Mouse (Mus musculus): ENCODE results near the gene Znfx1. TPM values are rescaled to one million over a fixed set of nuclear protein-coding genes. Genes with fewer than 3 reads are reported as not detected.
"Not testable (repeated sequence)": the region's sequence is repeated elsewhere in the genome, so short reads cannot be mapped to it uniquely, and the experiment has no call there.

Znfx1 gene
- total RNA-seq, 1 experiment from 2014 or later, result 18.0 TPM

DNA sequence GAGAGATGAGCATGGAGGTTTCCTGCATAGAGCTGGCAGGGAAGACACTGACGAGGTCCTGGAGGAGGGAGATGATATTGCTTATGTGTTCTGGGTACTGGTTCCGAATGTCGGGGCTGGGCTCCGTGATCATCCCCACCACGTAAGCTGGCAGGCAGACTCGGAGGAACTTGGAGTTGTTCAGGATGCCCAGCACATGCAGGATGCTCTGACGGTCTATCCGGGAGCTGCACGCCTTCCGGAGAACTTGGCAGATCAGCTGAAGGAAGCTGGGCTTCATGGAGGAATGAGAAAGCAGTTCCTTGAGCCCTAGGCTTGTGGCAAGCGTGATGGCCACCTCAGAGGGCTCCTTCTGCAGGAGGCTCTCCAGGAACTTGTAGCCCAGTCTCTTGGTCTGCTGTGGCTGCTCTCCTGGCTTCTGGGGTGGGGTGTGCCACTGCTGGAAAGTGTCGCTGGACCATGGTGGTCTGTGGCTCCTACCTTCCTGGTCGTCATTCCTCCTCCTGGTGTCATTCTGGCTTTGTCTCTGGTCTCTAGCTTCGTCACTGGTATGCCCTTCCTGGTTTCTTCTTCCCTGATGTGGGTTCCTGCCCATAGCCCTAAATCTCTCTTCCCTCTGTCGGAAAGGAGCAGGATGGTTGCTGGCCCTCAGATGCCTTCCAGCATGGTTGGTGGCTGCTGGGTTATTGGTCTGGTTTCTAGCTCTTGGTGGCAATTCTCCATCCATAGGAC lies 6.4 kb downstream of the Znfx1 start:
- ATAC-seq (replicated peaks; ENCODE audit: low read depth, poor library complexity, severe bottlenecking), result no peak

DNA sequence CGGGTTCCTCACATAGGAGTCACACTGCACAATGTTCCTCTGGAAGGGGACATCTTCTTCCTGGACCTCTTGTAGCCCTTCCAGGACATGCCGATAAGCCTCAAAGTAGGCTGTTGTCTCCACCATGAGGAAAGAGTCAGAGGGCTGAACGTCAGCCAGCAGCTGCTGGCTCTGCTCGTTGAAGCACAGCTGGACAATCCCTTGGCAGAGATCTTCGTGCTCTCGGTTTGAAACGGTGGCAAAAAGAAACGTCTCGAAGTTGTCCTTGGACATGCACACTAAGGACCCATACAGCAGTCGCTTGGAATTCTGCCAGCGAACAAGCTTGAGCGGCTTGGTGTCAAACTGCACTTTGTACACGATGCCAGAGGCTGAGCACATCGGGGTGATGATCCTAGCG lies 7.4 kb downstream of the Znfx1 start:
- ATAC-seq (replicated peaks; ENCODE audit: low read depth, poor library complexity, severe bottlenecking), result no peak

DNA sequence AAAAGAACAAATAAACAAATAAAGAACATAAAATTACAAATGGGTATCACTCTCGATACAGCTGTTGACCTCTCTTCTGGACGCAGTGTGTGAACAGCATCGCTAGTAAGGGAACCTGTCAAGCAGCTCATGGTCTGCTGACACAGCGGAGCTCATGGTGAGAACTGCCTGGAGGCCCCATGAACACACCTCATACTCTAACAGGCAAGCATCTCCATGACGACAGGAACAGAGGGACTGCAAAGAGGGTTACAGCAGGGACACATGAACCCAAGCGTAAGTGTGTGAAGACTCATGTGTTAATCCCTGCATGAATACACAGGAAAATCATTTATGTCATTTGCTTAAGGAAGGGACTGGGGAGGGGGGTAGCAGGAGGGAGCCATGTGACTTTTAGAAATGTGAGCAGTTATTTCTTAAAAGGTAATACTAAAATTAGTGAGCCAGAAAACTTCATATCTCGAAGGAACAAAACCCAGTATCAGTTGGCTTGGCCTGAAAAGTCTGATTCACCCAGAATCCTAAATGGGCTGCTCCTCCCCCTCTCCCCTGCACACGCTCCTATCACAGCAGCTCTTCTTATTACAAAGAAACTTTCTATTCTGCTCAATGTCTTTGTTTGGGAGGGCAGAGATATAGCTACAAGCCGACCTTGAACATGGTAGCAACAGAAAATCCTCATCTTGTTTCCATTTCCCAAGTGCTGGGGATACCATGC lies 9.5 kb downstream of the Znfx1 start:
- no peak for ATAC-seq (replicated peaks; ENCODE audit: low read depth, poor library complexity, severe bottlenecking)

DNA sequence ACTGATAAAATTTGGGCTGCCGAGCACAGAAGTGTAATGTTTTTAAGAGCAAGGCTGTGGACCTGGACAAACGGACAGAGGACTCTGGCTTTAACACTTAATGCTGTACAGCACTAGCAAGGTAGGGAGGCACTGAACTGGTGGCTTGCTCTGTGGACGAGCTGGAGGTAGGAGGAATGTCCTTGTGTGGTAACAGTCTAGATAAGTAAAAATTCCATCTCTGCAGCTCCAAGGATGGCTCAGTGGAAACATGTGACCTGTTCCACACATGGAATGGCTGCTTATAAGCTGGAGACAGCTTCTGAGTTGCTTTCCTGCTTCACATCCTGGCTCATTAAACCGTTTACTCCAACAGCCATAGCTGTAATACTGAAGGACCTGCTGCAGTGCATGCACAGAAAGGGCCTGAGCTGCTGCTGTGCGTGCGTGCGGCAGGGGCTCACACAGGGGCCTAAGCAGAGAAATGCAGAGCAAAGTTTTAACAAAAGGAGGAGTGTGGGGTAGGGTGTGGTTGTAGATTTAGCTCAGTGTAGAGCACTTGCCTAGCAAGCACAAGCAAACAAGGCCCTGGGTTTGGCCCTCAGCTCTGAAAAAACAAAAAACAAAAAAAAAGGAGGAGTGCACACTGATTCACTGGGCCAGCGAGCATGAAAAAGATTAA lies 14.0 kb downstream of the Znfx1 start:
- ATAC-seq (replicated peaks; ENCODE audit: low read depth, poor library complexity, severe bottlenecking), result no peak

DNA sequence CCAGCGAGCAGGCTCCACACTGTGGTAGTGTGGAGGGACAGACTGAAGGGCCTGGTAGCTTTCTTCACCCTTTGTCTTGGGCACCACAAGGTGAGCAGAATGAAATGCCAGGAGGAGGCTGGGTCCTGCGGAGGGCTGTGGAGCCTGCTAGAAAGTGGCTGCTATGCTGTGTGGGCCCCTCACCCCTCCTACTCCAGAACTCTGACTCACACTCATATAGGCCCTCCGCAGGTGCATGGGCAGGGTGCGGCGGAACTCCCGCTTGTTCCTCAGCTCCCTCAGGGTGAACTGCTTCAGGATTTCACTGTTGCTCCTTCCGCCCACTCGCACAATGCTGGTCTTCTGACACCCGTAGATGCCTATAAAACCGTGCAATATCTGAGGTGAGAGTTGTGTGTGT lies 14.6 kb downstream of the Znfx1 start:
- no peak for ATAC-seq (replicated peaks; ENCODE audit: low read depth, poor library complexity, severe bottlenecking)

DNA sequence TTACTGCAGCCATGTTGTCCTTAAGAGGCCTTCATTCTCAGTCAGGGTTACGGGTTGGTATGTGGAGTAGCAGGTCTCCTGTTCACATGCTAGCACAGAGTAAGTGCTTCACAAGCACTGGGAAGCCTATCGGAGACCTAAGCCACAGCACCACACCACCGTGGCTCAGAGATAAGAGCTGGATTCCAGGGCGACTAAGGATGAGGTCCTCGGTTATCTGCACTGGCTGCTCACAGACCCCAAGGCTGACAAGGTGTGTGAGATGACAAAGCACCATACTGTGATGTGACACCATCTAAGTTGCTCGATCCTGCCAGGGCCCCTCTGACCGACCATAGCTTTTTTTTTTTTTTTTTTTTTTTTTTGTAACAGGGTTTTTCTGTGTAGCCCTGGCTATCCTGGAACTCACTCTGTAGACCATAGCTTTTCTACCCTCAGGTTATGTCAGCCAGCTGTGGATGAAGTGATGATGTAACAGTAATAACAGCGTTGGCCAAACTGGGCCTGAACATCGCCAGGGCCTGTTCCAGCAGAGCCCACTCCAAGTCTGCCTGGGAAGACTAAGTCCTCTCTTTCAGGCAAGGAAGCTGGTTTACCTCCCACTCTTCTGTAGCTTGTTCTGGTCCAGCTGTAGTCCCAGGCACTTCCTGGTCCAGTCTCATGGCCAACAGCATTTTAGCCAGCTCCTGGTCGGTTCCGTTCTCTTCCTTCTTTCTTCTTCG lies 19.3 kb downstream of the Znfx1 start:
- peak; percentile 81 for ATAC-seq (replicated peaks; ENCODE audit: low read depth, poor library complexity, severe bottlenecking)

DNA sequence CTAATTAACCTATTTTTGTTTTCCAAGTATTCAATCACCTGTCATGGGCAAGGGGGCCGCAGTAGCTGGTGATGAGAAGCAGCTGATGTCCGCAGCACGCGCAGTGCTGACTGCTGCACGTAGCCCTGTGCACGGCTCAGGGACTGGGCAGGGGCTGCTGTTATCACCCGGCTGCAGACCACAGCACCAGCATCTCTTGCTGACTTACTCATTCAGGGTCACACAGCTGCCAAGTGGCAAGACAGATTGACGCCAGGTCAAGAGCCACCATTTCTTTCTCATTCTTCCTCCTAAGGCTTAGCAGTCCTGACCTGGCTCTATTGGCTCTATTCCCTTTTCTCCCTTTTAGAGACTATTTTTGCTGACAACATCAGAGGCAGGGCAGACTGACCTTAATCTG lies 23.4 kb downstream of the Znfx1 start:
- ATAC-seq (replicated peaks; ENCODE audit: low read depth, poor library complexity, severe bottlenecking), result no peak

DNA sequence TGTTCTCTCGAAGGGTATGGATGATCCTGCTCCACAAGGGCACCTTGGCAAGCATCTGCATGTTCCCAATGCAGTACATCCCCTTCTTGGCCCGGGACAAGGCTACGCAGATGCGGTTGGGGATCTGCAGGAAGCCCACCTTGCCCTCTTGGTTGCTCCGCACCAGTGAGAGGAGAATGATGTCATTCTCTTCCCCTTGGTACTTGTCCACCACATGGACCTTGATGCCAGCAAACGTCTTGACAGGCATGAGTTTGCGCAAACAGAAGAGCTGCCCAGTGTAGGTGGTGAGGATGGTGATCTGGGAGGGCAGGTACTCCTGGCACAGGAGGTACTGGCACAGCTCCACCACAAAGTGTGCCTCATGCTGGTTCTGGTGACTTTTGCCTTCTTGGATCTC lies 24.1 kb downstream of the Znfx1 start:
- ATAC-seq (replicated peaks; ENCODE audit: low read depth, poor library complexity, severe bottlenecking), result no peak

DNA sequence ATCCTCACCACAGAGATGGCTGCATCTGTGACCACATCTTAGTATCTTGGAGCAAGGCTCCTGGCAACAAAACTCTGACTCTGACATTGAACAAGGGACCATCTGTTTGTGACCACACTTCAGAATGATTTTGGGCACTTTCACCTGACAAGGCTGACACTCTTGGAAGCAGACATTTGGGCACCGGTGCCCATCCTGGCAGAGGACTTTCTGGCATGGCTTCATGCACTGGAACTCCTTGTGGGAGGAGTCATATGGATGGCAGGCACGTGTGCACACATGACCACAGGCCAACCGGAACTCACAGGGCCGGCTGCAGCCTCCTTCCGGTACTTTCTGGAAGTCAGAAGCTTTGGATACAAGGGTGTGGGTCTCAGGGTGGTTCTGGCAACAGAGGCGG lies 24.5 kb downstream of the Znfx1 start:
- no peak for ATAC-seq (replicated peaks; ENCODE audit: low read depth, poor library complexity, severe bottlenecking)

DNA sequence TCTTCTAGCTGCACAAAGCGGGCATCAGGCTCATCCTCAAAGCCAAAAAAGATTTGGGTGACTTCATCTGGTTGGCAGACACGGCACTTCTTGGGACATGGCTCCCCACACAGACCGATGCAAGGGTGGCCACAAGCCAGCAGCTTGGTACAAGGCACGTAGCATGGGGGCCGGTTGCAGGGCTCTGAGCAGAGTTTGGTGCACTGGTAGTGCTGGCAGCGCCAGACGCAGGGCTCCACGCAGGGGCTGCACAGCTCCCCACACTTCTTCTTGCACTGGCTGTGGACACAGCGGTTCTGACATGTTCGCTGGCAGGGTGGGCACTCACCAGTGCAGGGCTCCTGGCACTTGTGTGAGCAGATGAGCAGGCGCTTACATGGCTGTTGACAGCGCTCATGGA lies 25.1 kb downstream of the Znfx1 start:
- ATAC-seq (replicated peaks; ENCODE audit: low read depth, poor library complexity, severe bottlenecking), result no peak

DNA sequence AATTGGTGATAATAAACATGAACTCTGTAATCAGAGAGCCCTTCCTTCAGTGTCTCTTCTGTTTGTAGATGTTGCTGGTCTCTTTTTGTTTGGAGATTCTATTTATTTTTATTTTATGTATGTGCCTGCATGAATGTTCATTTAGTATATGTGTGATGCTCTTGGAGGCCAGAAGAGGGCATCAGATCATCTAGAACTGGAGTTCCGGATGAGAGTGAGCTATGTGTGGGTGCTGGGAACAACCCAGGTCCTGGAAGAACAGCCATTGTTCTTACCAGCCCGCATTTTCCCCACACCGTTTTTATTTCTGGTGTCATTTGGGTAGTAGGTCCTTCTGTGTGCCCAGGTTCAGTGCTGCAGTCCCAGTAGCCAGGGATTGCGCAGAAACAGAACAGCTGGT lies 32.3 kb downstream of the Znfx1 start:
- ATAC-seq (replicated peaks; ENCODE audit: low read depth, poor library complexity, severe bottlenecking), result no peak

DNA sequence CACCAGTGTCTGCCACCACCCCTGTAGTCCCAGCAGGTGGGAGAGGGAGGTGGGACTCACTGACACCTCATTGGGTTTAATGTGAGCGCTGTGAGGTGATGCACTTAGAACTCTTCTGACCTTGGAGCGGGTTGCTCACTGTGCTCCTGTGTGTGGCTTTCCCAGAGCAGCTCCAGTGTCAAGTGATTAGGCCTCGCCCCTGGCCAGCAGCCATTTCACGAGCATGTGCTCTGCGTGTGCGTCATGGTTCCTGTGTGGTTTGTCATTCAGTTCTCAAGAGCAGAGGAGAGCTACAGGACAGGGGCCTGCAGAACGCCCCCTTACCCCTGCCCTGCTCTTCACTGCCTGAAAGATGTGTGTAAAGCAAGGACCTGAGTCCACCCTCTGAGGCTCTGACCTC lies 34.3 kb downstream of the Znfx1 start:
- ATAC-seq (replicated peaks; ENCODE audit: low read depth, poor library complexity, severe bottlenecking), result no peak

DNA sequence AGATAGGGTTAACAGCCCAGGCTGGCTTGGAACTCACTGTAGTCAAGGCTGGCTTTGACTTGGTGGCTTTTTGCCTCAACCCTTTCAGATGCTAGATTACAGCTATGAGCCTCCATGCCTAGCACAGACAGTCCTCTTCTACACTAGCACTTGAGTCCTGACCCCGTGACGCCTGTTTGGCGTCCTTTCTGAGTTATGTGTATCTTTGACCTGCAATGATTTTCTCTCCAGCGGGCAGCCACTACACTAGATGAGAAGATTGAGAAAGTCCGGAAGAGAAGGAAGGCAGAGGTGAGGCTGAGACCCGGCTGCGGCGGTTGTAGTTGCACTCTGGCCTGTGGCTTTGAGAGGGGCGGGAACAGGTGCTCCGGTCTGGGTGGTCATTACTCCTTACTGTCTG lies 43.4 kb downstream of the Znfx1 start:
- no peak for ATAC-seq (replicated peaks; ENCODE audit: low read depth, poor library complexity, severe bottlenecking)

DNA sequence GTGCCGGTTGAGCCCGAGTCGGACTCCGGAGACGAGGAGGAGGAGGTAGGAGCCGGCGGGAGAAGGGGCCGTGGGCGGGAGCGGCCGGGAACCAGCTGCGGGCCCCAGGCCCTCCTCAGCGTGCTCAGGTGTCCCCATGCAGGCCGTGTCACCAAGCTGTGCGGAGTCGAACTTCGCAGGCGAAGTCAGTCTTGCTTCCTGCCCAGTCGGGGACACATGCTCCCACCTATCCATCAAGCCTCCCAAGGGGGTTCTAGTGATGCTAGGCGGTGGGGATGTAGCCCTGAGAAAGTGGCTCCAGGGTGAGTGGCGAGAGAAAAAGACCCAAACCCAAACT lies 47.5 kb downstream of the Znfx1 start:
- no peak for ATAC-seq (replicated peaks; ENCODE audit: low read depth, poor library complexity, severe bottlenecking)

DNA sequence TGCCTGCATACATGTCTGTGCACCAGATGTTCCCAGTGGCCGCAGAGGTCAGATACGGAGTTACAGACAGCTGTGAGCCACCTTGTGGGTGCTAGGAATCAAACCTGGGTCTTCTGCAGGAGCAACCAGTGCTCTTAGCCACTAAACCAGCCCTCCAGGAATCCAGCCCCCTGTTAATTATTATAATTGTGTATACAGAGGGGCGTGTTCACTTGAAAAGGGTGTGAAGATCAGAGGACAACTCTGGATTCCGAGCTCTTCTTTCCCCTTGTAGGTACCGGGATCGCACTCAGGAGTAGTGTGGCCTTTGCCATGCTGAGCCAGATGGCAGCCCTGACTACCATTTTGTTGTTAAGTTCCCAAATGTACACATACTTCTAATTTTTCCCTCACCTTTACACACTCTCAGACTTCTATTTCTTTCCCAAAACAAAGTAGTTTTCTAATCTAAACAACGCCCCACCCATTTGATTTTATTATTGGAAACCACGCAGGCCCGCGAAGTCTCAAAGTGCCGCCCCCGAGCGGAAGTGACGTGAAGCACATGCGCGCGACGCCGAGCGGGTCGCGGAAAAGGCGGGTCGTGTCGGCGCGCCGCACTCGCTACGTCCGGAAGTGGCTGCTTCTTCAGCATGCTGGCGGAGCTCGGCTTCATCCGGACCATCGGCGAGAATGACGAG lies 48.0 kb downstream of the Znfx1 start, which contains the start of gene Ddx27:
TSS of gene Ddx27 (plus strand) at position 492 of the 680 bp plus-strand sequence.
- peak; percentile 94 for ATAC-seq (replicated peaks; ENCODE audit: low read depth, poor library complexity, severe bottlenecking)

DNA sequence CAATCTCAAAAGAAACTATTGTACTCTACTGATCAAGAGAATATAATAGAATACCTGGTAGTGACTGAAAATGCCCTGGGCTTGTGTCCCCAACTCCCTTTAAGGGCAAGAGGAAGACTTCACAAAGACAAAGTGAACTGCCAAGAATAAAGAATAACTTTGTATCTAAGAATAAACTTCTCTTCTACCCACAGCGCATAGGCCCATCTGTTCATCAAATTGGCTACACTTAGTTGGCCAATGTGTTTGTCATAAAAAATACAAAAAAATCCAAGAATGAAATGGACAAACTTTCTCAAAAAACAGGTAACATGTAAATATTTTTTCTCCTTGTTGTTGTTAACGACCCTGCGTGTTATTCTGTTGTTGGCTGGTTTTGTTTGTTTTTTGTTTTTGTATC lies 52.3 kb downstream of the Znfx1 start:
- ATAC-seq (replicated peaks; ENCODE audit: low read depth, poor library complexity, severe bottlenecking), result no peak

DNA sequence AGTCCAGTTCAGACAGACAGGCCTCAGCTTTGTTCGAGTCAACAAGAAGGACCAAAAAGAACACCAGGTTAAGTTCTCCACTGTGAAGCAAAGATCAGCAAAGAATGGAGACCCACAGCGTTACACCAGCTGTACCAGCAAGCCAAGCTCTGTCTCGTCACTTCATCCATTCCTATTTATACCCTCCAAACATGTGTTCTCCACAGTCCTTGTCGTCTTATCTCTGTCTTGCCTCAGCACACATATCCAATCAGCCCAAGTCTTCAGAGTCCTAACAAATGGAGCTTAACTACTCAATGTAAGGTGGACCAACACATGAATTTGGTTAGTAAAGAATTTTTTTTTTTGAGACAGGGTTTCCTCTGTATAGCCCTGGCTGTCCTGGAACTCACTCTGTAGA lies 53.3 kb downstream of the Znfx1 start:
- no peak for ATAC-seq (replicated peaks; ENCODE audit: low read depth, poor library complexity, severe bottlenecking)

DNA sequence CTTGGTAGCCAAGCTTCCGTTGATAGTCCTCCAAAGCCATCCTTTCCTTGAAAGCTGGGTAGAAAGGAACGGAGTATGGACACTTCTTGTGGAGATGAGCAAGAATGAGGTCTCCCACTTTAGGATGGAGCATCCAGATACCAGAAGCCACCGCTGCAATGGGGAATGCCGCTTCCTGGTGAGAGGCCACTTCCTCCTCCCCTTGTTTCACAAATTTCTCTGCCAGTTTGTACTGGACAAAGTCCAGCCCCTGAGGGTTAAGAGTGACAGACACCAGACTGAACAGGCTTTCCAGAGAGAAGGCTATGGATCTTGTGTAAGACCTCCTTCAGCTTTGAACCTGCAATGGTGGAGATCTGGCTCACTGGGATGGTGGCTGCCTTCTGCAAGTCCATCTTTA lies 55.2 kb downstream of the Znfx1 start:
- ATAC-seq (replicated peaks; ENCODE audit: low read depth, poor library complexity, severe bottlenecking), result not testable (repeated sequence)

DNA sequence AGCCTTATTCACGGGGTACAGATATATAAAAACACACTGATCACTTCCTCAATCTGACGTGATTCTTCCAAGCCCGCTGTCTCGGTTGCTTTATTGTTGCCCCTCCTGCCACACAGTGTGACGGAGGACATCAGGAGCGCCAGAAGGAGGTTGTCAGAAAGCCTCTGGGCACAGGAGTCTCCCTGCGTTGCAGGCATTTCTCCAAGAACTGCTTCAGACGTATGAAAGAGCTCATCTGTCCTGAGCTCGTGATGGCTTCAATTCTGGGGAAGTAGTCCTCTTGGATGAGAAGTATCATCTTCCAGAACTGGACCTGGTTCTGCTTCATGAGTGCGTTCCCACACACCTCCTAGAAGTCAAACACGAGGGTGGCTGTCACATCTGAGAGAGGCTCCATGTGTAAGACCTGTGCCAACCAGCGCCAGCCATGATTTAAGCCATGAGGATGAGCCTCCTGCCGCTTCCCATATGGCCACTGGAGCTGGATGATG lies 55.8 kb downstream of the Znfx1 start:
- ATAC-seq (replicated peaks; ENCODE audit: low read depth, poor library complexity, severe bottlenecking), result peak; percentile 39; the same call in 1 of the 2 replicates

DNA sequence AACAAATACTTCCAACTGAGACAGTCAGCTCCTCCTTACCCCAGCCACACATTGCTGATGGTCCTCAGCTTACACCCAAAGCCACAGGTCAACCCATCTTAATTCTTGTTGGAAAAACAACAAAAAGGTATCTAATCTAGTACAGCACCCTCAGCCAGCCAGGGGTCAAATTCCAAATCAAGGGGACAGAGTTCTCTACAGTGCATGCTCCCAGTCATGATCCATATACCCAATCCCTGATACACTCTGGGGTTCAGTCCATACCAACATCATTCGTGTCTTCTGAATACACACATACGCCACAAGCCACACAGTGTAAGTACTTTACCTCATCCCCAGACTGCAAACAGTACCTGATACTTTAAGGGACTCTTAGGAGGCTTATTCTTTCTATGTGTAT lies 56.5 kb downstream of the Znfx1 start:
- ATAC-seq (replicated peaks; ENCODE audit: low read depth, poor library complexity, severe bottlenecking), result no peak

All from common myeloid progenitor, adult 5-6 weeks (primary cell).